Mouse (Mus musculus) neural tube, embryonic 15.5 days (tissue): Measurements from ENCODE around the gene Enpp7. TPM values are rescaled to one million over a fixed set of nuclear protein-coding genes. Genes with fewer than 3 reads are reported as not detected.

ENCODE experiments used
- ATAC-seq: fragments of 200-750 bp; cut with Nextera tagmentation; 2 replicates; pipeline ENCODE4 v1.8.0; 2017; ENCODE audit warnings: mild to moderate bottlenecking, moderate TSS enrichment, moderate library complexity; ENCODE audit not compliant: low FRiP score
- H3K27ac ChIP-seq: fragments of 300-500 bp; sonication (generic); replicated peaks from 2 replicates; pipeline ENCODE4 v1.5.1; 2015; ENCODE audit warnings: mild to moderate bottlenecking, inconsistent platforms
- H3K27me3 ChIP-seq: fragments of 300-500 bp; sonication (generic); replicated peaks from 2 replicates; pipeline ENCODE4 v1.6.1; 2015; ENCODE audit warnings: inconsistent platforms
- H3K36me3 ChIP-seq: fragments of 300-500 bp; sonication (generic); 2 replicates; pipeline ENCODE4 v1.6.1; 2015; ENCODE audit warnings: inconsistent platforms
- H3K4me1 ChIP-seq: fragments of 300-500 bp; sonication (generic); 2 replicates; pipeline ENCODE4 v1.6.1; 2015; ENCODE audit warnings: inconsistent platforms
- H3K4me2 ChIP-seq: fragments of 300-500 bp; sonication (generic); 2 replicates; pipeline ENCODE4 v1.6.1; 2015; ENCODE audit warnings: inconsistent platforms, mild to moderate bottlenecking, moderate library complexity
- H3K4me3 ChIP-seq: fragments of 300-500 bp; sonication (generic); replicated peaks from 2 replicates; pipeline ENCODE4 v1.5.1; 2015; ENCODE audit warnings: mild to moderate bottlenecking, inconsistent platforms
- H3K9ac ChIP-seq: fragments of 300-500 bp; sonication (generic); replicated peaks from 2 replicates; pipeline ENCODE4 v1.6.1; 2015; ENCODE audit warnings: mild to moderate bottlenecking, inconsistent platforms
- H3K9me3 ChIP-seq: fragments of 300-500 bp; sonication (generic); replicated peaks from 2 replicates; pipeline ENCODE4 v1.6.1; 2016; ENCODE audit warnings: inconsistent platforms
- WGBS: fragments of 180-500 bp; shearing (Covaris S2); methylation state at CpG from one replicate; pipeline ENCODE4 v1.1.7; 2015; ENCODE audit warnings: mixed read lengths; 5-methylcytosine and 5-hydroxymethylcytosine counted together
- polyA plus RNA-seq: library from polyadenylated mRNA; unstranded; fragments of >200 nt; fragmentation: Nextera tagmentation; extraction: Ambion mirVana; gene quantifications from 2 replicates; pipeline ENCODE4 v1.2.1, GENCODE M21; 2015

Enpp7 gene
- not detected in 2 replicates for polyA plus RNA-seq

DNA sequence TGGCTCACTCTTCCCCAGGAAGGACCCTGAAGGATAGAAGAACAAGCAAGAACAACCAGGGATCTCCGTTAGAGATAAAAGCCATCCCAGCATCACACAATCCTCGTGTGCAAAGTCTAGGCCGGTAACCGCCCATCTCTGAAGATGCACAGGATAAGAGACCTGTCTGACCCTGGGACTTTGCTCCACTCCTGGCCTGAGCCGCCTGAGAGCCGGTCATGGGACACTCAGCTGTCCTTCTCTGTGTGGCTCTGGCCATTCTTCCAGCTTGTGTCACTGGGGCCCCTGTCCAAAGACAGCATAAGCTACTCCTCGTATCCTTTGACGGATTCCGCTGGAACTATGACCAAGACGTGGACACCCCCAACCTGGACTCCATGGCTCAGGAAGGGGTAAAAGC lies at the start of gene Enpp7:
Gene Enpp7, plus strand, starts transcription at position 190 of the 400 bp plus-strand sequence.
- no peak for ATAC-seq
- Histone ChIP-seq H3K9me3 (no peaks in the 10 kb centered on the region), H3K9ac (no peak within 1 kb of the TSS), H3K27ac (no peak within 1 kb of the TSS), H3K36me3 (no peaks in the 10 kb centered on the region), H3K4me3 (no peak within 1 kb of the TSS), H3K27me3 (no peaks in the 10 kb centered on the region), H3K4me2 (no peak within 1 kb of the TSS), H3K4me1 (peaks cover 9% of the 10 kb centered on the region; the same call in 1 of the 2 replicates)
- WGBS: 94% methylated on average over 10 of the region's 10 CpGs

- Histone ChIP-seq H3K9ac (no peak overlapping the region), H3K9me3 (no peaks in the 10 kb centered on the region), H3K27me3 (no peaks in the 10 kb centered on the region), H3K27ac (no peak overlapping the region), H3K4me1 (no peaks in the 10 kb centered on the region), H3K36me3 (no peaks in the 10 kb centered on the region), H3K4me3 (no peak overlapping the region), H3K4me2 (no peak overlapping the region)
- WGBS: 85% methylated on average over 4 of the region's 4 CpGs
- ATAC-seq: no peak
These were observed 48.3 kb upstream of the Enpp7 start for GRCm38 (mm10) chr11:118939731-118940130.

DNA sequence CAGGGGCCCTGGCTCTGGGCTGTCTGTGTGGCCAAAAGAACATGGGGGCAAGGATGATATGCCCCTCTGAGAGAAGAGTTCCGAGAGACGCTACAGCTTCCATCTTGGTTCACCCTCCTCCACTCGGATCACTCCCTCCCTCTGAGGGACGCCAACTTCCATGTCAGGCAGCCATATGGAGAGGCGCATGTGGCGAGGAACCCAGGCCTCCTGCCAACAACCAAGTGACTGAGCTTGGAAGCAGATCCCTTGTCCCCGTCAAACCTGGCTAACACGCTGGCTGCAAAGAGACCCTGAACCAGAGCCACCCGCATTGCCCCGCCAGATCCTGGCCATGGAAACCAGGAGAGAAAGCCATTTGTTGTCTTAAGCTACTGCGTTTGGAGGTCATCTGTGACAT lies 47.4 kb upstream of the Enpp7 start:
- Histone ChIP-seq H3K4me1 (0 out of 2 replicates have a peak, but pooled peaks cover 2% of the 10 kb centered on the region), H3K36me3 (no peaks in the 10 kb centered on the region), H3K4me3 (no peak overlapping the region), H3K9me3 (no peaks in the 10 kb centered on the region), H3K4me2 (no peak overlapping the region), H3K27me3 (no peaks in the 10 kb centered on the region), H3K9ac (no peak overlapping the region), H3K27ac (no peak overlapping the region)
- ATAC-seq: no peak
- WGBS: 51% methylated on average over 11 of the region's 11 CpGs

GRCm38 (mm10) chr11:118941268-118941667 lies 46.7 kb upstream of the Enpp7 start:
- 50% methylated on average over 5 of the region's 5 CpGs for WGBS
- no peak overlapping the region for H3K4me2 ChIP-seq
- 0 out of 2 replicates have a peak, but pooled peaks cover 3% of the 10 kb centered on the region for H3K4me1 ChIP-seq
- no peaks in the 10 kb centered on the region for H3K9me3 ChIP-seq
- no peak for ATAC-seq
- no peak overlapping the region for H3K9ac ChIP-seq
- no peaks in the 10 kb centered on the region for H3K27me3 ChIP-seq
- no peaks in the 10 kb centered on the region for H3K36me3 ChIP-seq
- H3K27ac ChIP-seq: no peak overlapping the region
- H3K4me3 ChIP-seq: no peak overlapping the region

- Histone ChIP-seq H3K4me1 (peaks cover 13% of the 10 kb centered on the region), H3K4me2 (no peak overlapping the region), H3K27me3 (no peaks in the 10 kb centered on the region), H3K9ac (no peak overlapping the region), H3K27ac (no peak overlapping the region), H3K36me3 (no peaks in the 10 kb centered on the region), H3K4me3 (no peak overlapping the region), H3K9me3 (no peaks in the 10 kb centered on the region)
- WGBS: 88% methylated on average over 8 of the region's 8 CpGs
- ATAC-seq: no peak
These were observed 42.1 kb upstream of the Enpp7 start for GRCm38 (mm10) chr11:118945868-118946267.

DNA sequence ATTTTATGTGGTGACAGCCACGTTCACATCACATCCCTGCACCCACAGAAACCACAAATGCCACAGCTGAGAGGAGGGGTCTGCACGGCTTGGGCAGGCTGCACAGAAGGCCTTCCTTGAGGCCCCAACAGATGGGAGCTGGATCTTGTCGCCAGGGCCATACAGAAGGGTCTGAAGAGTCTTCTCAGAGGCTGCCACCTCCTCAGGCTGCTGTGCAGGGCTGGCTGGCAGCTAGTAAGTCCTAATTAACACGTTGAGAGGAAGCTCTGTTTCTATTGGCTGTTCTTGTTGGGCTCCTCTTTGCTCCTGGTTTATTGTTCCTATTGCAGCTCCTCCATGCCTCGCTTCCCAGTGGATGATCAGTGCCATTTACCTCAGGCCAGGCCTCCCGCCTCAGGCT lies 33.0 kb upstream of the Enpp7 start:
- 35% methylated on average over 6 of the region's 6 CpGs for WGBS
- Histone ChIP-seq H3K36me3 (no peaks in the 10 kb centered on the region), H3K4me2 (no peak overlapping the region), H3K9me3 (no peaks in the 10 kb centered on the region), H3K27ac (peak overlapping the region; percentile 33; the same call in 1 of the 2 replicates), H3K9ac (no peak overlapping the region), H3K4me3 (no peak overlapping the region), H3K27me3 (no peaks in the 10 kb centered on the region), H3K4me1 (peaks cover 46% of the 10 kb centered on the region)
- no peak for ATAC-seq

DNA sequence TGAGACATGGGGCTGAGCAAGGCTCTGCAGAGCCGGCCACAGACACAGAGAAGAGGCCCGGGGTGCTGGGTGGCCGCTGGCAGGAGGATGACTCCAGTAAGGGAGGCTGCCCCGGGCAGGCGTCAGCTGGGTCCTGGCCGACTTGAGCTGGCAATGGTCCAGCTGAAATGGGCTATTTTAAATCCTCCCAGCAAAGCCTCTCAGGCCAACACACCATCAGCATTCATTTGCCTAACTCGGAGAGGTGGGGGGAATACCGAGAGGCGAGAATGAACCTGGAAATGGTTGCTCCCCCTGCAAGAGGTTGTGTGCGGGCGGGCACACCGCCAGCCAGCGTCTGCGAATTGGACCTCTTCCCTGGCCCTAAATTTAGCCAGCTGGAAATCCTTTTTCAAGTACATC lies 30.9 kb upstream of the Enpp7 start:
- Histone ChIP-seq H3K4me1 (peaks cover 52% of the 10 kb centered on the region), H3K27ac (peak overlapping the region; percentile 72), H3K9me3 (no peaks in the 10 kb centered on the region), H3K9ac (no peak overlapping the region), H3K4me3 (no peak overlapping the region), H3K36me3 (no peaks in the 10 kb centered on the region), H3K4me2 (peak overlapping the region; percentile 13), H3K27me3 (no peaks in the 10 kb centered on the region)
- peak; percentile 55 for ATAC-seq
- 34% methylated on average over 14 of the region's 14 CpGs for WGBS

DNA sequence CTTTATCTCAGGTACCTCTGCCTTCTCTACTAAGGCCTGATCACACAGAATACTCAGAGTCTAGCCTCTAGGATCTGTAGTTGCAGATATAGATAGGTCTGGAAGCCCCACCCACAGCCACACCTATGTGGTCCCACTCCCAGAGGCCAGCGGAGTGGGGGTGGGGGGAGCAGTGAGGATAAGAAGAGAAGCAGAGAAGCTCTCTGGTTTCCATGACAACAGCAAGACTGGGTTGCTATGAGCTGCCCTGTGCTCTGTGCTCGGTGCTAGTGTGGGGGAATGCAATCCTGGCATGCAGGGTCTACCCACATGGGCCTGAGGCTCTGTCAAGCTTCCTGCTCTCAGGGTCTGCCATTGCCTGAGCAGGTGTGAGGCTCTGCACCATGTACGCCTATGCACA lies 27.3 kb upstream of the Enpp7 start:
- no peaks in the 10 kb centered on the region for H3K9me3 ChIP-seq
- H3K4me1 ChIP-seq: peaks cover 32% of the 10 kb centered on the region
- H3K36me3 ChIP-seq: no peaks in the 10 kb centered on the region
- 42% methylated on average over 3 of the region's 3 CpGs for WGBS
- H3K27ac ChIP-seq: no peak overlapping the region
- ATAC-seq: no peak
- no peak overlapping the region for H3K4me2 ChIP-seq
- H3K4me3 ChIP-seq: no peak overlapping the region
- H3K27me3 ChIP-seq: no peaks in the 10 kb centered on the region
- no peak overlapping the region for H3K9ac ChIP-seq

- no peaks in the 10 kb centered on the region for H3K36me3 ChIP-seq
- no peak overlapping the region for H3K4me3 ChIP-seq
- H3K27ac ChIP-seq: no peak overlapping the region
- no peak overlapping the region for H3K4me2 ChIP-seq
- peaks cover 25% of the 10 kb centered on the region for H3K4me1 ChIP-seq
- no peaks in the 10 kb centered on the region for H3K9me3 ChIP-seq
- no peak for ATAC-seq
- H3K9ac ChIP-seq: no peak overlapping the region
- no peaks in the 10 kb centered on the region for H3K27me3 ChIP-seq
- WGBS: 58% methylated on average over 4 of the region's 4 CpGs
These were observed 25.5 kb upstream of the Enpp7 start for GRCm38 (mm10) chr11:118962478-118962877.

DNA sequence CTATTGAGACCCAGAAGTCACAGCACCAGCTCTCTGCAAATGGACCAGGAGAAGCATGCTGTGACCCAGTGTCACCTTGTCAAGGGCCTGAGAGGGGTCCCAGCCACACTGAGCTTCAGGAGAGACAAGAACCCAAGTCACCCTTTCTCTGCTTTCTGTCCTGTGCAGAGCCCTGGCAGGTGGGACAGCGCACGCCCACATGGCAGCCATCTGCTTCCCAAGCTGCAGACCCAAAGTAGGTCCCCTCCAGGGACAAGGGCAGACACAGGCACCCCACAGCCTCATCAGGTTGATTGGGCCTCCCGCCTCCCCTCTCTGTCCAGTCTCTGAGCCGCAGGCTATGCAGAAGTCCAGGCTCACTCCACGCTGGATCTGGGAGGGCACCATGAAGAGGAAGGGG lies 24.1 kb upstream of the Enpp7 start:
- Histone ChIP-seq H3K9ac (no peak overlapping the region), H3K36me3 (no peaks in the 10 kb centered on the region), H3K4me1 (peaks cover 18% of the 10 kb centered on the region), H3K4me2 (no peak overlapping the region), H3K4me3 (no peak overlapping the region), H3K9me3 (no peaks in the 10 kb centered on the region), H3K27ac (no peak overlapping the region), H3K27me3 (no peaks in the 10 kb centered on the region)
- no peak for ATAC-seq
- 72% methylated on average over 5 of the region's 5 CpGs for WGBS

GRCm38 (mm10) chr11:118965078-118965477 lies 22.9 kb upstream of the Enpp7 start:
- 50% methylated on average over 7 of the region's 7 CpGs for WGBS
- ATAC-seq: no peak

DNA sequence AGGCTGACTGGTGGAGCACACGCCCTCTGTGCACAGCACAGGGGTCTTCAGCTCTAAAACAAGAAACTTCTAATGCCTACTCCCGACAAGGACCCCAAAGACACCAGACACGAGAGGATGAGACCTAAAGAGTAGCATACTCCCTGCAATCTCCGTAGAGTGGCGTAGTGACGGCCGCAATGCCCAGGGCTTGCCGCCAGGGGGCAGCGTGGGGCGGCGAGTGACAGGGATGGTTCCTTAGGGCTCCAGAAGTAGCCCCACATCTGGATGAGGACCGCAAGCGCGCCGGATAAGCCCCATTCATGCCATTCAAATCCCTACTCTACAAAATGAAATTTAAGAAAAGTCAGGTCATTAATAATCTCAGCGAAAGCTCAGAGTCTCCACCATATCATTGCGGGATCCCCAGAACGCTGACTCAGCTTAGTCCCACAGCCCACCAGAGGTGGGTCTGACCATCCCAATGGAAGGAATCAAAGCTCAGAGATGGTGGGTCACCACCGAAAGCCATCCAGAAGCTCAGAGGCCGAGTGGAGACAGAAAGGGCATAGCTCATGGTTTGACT lies 16.4 kb upstream of the Enpp7 start:
- H3K27me3 ChIP-seq: no peaks in the 10 kb centered on the region
- WGBS: 41% methylated on average over 20 of the region's 20 CpGs
- H3K27ac ChIP-seq: no peak overlapping the region
- H3K4me2 ChIP-seq: no peak overlapping the region
- H3K36me3 ChIP-seq: no peaks in the 10 kb centered on the region
- no peak for ATAC-seq
- no peaks in the 10 kb centered on the region for H3K9me3 ChIP-seq
- H3K4me3 ChIP-seq: no peak overlapping the region
- H3K4me1 ChIP-seq: peaks cover 25% of the 10 kb centered on the region
- H3K9ac ChIP-seq: no peak overlapping the region

More at GRCm38 (mm10) chr11:118965078-118965477, 22.9 kb upstream of the Enpp7 start:
- no peak overlapping the region for H3K4me3 ChIP-seq
- H3K36me3 ChIP-seq: no peaks in the 10 kb centered on the region
- H3K9me3 ChIP-seq: no peaks in the 10 kb centered on the region
- H3K27ac ChIP-seq: no peak overlapping the region
- no peak overlapping the region for H3K9ac ChIP-seq
- no peaks in the 10 kb centered on the region for H3K27me3 ChIP-seq
- H3K4me1 ChIP-seq: peaks cover 18% of the 10 kb centered on the region
- H3K4me2 ChIP-seq: no peak overlapping the region
